Comparison of ENCODE assay signal across 10 mouse cellular contexts in genomic region chr16:18381621-18382258, GRCm38 (mm10). TPM values are rescaled to one million over a fixed set of nuclear protein-coding genes. Genes with fewer than 3 reads are reported as not detected.
A peak's percentile ranks its signal among the peaks of the same experiment; 100 is the strongest.
DNase-seq lines count a peak whose midpoint lies in the region; ATAC-seq and TF ChIP-seq lines count a peak whose summit lies in the region.
"Had no signal": no experiment of that assay in that cellular context is flagged by ENCODE, and none has a peak within 500 bp of the region (broad histone marks: within the 10 kb centered on the region; RNA-seq: fewer than 3 reads in every experiment).

No protein-coding gene starts in this region.

- intact Hi-C loops in left cerebral cortex, postnatal 4 days (cut with DNase I), result no loop called here

- no peaks in the 10 kb centered on the region for H3K9me3 ChIP-seq in lung, embryonic 15.5 days
- no peaks in the 10 kb centered on the region for H3K9me3 ChIP-seq in embryonic facial prominence, embryonic 14.5 days (ENCODE audit: control insufficient read depth, low read length)
- H3K9me3 ChIP-seq in limb, embryonic 10.5 days (replicated peaks), result no peaks in the 10 kb centered on the region
- no peaks in the 10 kb centered on the region for H3K9me3 ChIP-seq in liver, embryonic 11.5 days (ENCODE audit: control insufficient read depth, low read length)
- H3K9me3 ChIP-seq: embryonic facial prominence, embryonic 15.5 days had no signal

- no peak overlapping the region for H3K27ac ChIP-seq in lung, embryonic 15.5 days
- no peak overlapping the region for H3K27ac ChIP-seq in embryonic facial prominence, embryonic 14.5 days (replicated peaks; ENCODE audit: low read depth, low read length)
- peak overlapping the region; percentile 1; the same call in 1 of the 2 replicates for H3K27ac ChIP-seq in limb, embryonic 10.5 days
- H3K27ac ChIP-seq in liver, embryonic 11.5 days (ENCODE audit: low read depth, low read length), result no peak overlapping the region
- H3K27ac ChIP-seq: embryonic facial prominence, embryonic 15.5 days had no signal

- no peak for DNase-seq in lung, adult 2 months
- DNase-seq in embryonic facial prominence, embryonic 14.5 days (ENCODE audit: low spot score), result peak; percentile 82
- DNase-seq in limb, embryonic 10.5 days (ENCODE audit: low spot score), result no peak
- peak; percentile 80 for DNase-seq in retina, postnatal 1 day
- no peak for DNase-seq in liver, embryonic 11.5 days (ENCODE audit: low spot score)
- DNase-seq in layer of hippocampus, adult 18-20 months (ENCODE audit: low spot score in 2 of 2), result no peak
- DNase-seq in left cerebral cortex, postnatal 4 days, result no peak
- DNase-seq: adrenal gland, postnatal 25 days had no signal

- no peak overlapping the region for H3K4me3 ChIP-seq in lung, embryonic 15.5 days
- no peak overlapping the region for H3K4me3 ChIP-seq in lung, adult 2 months (replicated peaks; ENCODE audit: extremely low read depth, low read depth, low read length)
- H3K4me3 ChIP-seq in embryonic facial prominence, embryonic 14.5 days (ENCODE audit: low read depth, low read length), result no peak overlapping the region
- H3K4me3 ChIP-seq in limb, embryonic 10.5 days, result no peak overlapping the region
- H3K4me3 ChIP-seq in liver, embryonic 11.5 days (ENCODE audit: low read depth, low read length), result no peak overlapping the region
- H3K4me3 ChIP-seq: embryonic facial prominence, embryonic 15.5 days had no signal

- H3K4me2 ChIP-seq in lung, embryonic 15.5 days, result no peak overlapping the region
- no peak overlapping the region for H3K4me2 ChIP-seq in embryonic facial prominence, embryonic 14.5 days (ENCODE audit: low read depth, low read length)
- no peak overlapping the region for H3K4me2 ChIP-seq in liver, embryonic 11.5 days
- H3K4me2 ChIP-seq: embryonic facial prominence, embryonic 15.5 days had no signal

- WGBS in lung, embryonic 15.5 days, result 44% methylated on average over 6 of the region's 6 CpGs
- WGBS in lung, adult 2 months, result 72% methylated on average over 6 of the region's 6 CpGs
- 40% methylated on average over 6 of the region's 6 CpGs for WGBS in embryonic facial prominence, embryonic 14.5 days
- WGBS in limb, embryonic 10.5 days, result 45% methylated on average over 6 of the region's 6 CpGs
- WGBS in liver, embryonic 11.5 days, result 75% methylated on average over 6 of the region's 6 CpGs

- H3K36me3 ChIP-seq in lung, embryonic 15.5 days, result no peaks in the 10 kb centered on the region
- no peaks in the 10 kb centered on the region for H3K36me3 ChIP-seq in embryonic facial prominence, embryonic 14.5 days (ENCODE audit: control insufficient read depth, insufficient read depth, low read length)
- H3K36me3 ChIP-seq in limb, embryonic 10.5 days, result no peaks in the 10 kb centered on the region
- H3K36me3 ChIP-seq in liver, embryonic 11.5 days (ENCODE audit: control insufficient read depth, insufficient read depth, low read length), result no peaks in the 10 kb centered on the region
- H3K36me3 ChIP-seq: embryonic facial prominence, embryonic 15.5 days had no signal

- H3K4me1 ChIP-seq in lung, embryonic 15.5 days, result peaks cover 24% of the 10 kb centered on the region
- H3K4me1 ChIP-seq in lung, adult 2 months (ENCODE audit: control insufficient read depth, insufficient read depth, low read length), result no peaks in the 10 kb centered on the region
- peaks cover 17% of the 10 kb centered on the region for H3K4me1 ChIP-seq in embryonic facial prominence, embryonic 14.5 days (ENCODE audit: control insufficient read depth, insufficient read depth, low read length)
- peaks cover 64% of the 10 kb centered on the region for H3K4me1 ChIP-seq in limb, embryonic 10.5 days
- H3K4me1 ChIP-seq in liver, embryonic 11.5 days (replicated peaks; ENCODE audit: control insufficient read depth, insufficient read depth, low read length), result peaks cover 13% of the 10 kb centered on the region

- H3K27me3 ChIP-seq in lung, embryonic 15.5 days, result no peaks in the 10 kb centered on the region
- H3K27me3 ChIP-seq in embryonic facial prominence, embryonic 14.5 days (replicated peaks; ENCODE audit: control insufficient read depth, insufficient read depth, low read length), result no peaks in the 10 kb centered on the region
- no peaks in the 10 kb centered on the region for H3K27me3 ChIP-seq in limb, embryonic 10.5 days (ENCODE audit: low read depth, poor library complexity, severe bottlenecking)
- H3K27me3 ChIP-seq in liver, embryonic 11.5 days (replicated peaks; ENCODE audit: control insufficient read depth, insufficient read depth, low read length), result no peaks in the 10 kb centered on the region
- H3K27me3 ChIP-seq: embryonic facial prominence, embryonic 15.5 days had no signal

- TF ChIP-seq POLR2A in lung, adult 2 months (IDR thresholded peaks at IDR 0.05; ENCODE audit: borderline replicate concordance, extremely low read depth, low read depth, low read length), result no peak

- no peak overlapping the region for H3K9ac ChIP-seq in lung, embryonic 15.5 days
- no peak overlapping the region for H3K9ac ChIP-seq in embryonic facial prominence, embryonic 14.5 days (ENCODE audit: low read depth, low read length)
- H3K9ac ChIP-seq in liver, embryonic 11.5 days (ENCODE audit: low read depth, low read length), result no peak overlapping the region
- H3K9ac ChIP-seq: embryonic facial prominence, embryonic 15.5 days had no signal

- peak; percentile 21; the same call in 1 of the 2 replicates for ATAC-seq in lung, embryonic 15.5 days (ENCODE audit: borderline replicate concordance, extremely low read depth, low FRiP score, low TSS enrichment)
- peak; percentile 53; the same call in 1 of the 2 replicates for ATAC-seq in embryonic facial prominence, embryonic 14.5 days (ENCODE audit: low read depth)
- ATAC-seq in liver, embryonic 11.5 days (replicated peaks; ENCODE audit: low FRiP score), result no peak

- TF ChIP-seq CTCF in lung, adult 2 months (IDR thresholded peaks at IDR 0.05; ENCODE audit: insufficient read depth, low read length), result no peak

RNA-seq across cellular contexts. Expression of gene Arvcf, which starts 33.8 kb away (rescaled TPM):
- polyA plus RNA-seq in lung, embryonic 15.5 days (2015; fragmentation: Nextera tagmentation; extraction: Ambion mirVana), result 29.7 and 35.5 TPM in 2 replicates
- polyA plus RNA-seq in lung, adult 2 months (2012; rRNA removed), result 49.9 and 53.7 TPM in 2 replicates
- 23.0 and 23.5 TPM in 2 replicates for polyA plus RNA-seq in embryonic facial prominence, embryonic 14.5 days (2014; fragmentation: Nextera tagmentation; extraction: Ambion mirVana)
- 44.8 and 56.1 TPM in 2 replicates for polyA plus RNA-seq in limb, embryonic 10.5 days (2016; fragmentation: Nextera tagmentation; extraction: Ambion mirVana)
- polyA plus RNA-seq in liver, embryonic 11.5 days (2014; fragmentation: Nextera tagmentation; extraction: Ambion mirVana), result 13.8 and 15.5 TPM in 2 replicates
- 10 to 100 TPM; 33.2 to 38.6 TPM for total RNA-seq in layer of hippocampus, adult 18-20 months (2021)
- 10 to 100 TPM; 74.7 to 80.3 TPM for total RNA-seq in left cerebral cortex, postnatal 4 days (2021)

RNA-seq across cellular contexts. Expression of gene Tango2, which starts 33.8 kb away (rescaled TPM):
- polyA plus RNA-seq in lung, embryonic 15.5 days (2015; fragmentation: Nextera tagmentation; extraction: Ambion mirVana), result 24.6 and 33.0 TPM in 2 replicates
- 35.1 and 36.1 TPM in 2 replicates for polyA plus RNA-seq in lung, adult 2 months (2012; rRNA removed)
- 28.2 and 30.6 TPM in 2 replicates for polyA plus RNA-seq in embryonic facial prominence, embryonic 14.5 days (2014; fragmentation: Nextera tagmentation; extraction: Ambion mirVana)
- 20.2 and 23.7 TPM in 2 replicates for polyA plus RNA-seq in limb, embryonic 10.5 days (2016; fragmentation: Nextera tagmentation; extraction: Ambion mirVana)
- 104 and 109 TPM in 2 replicates for polyA plus RNA-seq in liver, embryonic 11.5 days (2014; fragmentation: Nextera tagmentation; extraction: Ambion mirVana)
- total RNA-seq in layer of hippocampus, adult 18-20 months (2021), result 100 to 1,000 TPM; 102 to 116 TPM
- 10 to 100 TPM; 75.0 to 84.7 TPM for total RNA-seq in left cerebral cortex, postnatal 4 days (2021)

RNA-seq across cellular contexts. Expression of gene Txnrd2, which starts 44.4 kb away (rescaled TPM):
- 22.7 and 23.4 TPM in 2 replicates for polyA plus RNA-seq in lung, embryonic 15.5 days (2015; fragmentation: Nextera tagmentation; extraction: Ambion mirVana)
- polyA plus RNA-seq in lung, adult 2 months (2012; rRNA removed), result 11.7 and 19.4 TPM in 2 replicates
- polyA plus RNA-seq in embryonic facial prominence, embryonic 14.5 days (2014; fragmentation: Nextera tagmentation; extraction: Ambion mirVana), result 14.7 TPM in 2 replicates
- 29.6 and 32.2 TPM in 2 replicates for polyA plus RNA-seq in limb, embryonic 10.5 days (2016; fragmentation: Nextera tagmentation; extraction: Ambion mirVana)
- 83.7 and 91.8 TPM in 2 replicates for polyA plus RNA-seq in liver, embryonic 11.5 days (2014; fragmentation: Nextera tagmentation; extraction: Ambion mirVana)
- total RNA-seq in layer of hippocampus, adult 18-20 months (2021), result 10 to 100 TPM; 15.3 to 22.4 TPM
- 10 to 100 TPM; 22.2 to 24.0 TPM for total RNA-seq in left cerebral cortex, postnatal 4 days (2021)

RNA-seq across cellular contexts. Expression of gene Comt, which starts 44.9 kb away (rescaled TPM):
- polyA plus RNA-seq in lung, embryonic 15.5 days (2015; fragmentation: Nextera tagmentation; extraction: Ambion mirVana), result 112 and 122 TPM in 2 replicates
- polyA plus RNA-seq in lung, adult 2 months (2012; rRNA removed), result 159 and 171 TPM in 2 replicates
- 85.4 and 86.4 TPM in 2 replicates for polyA plus RNA-seq in embryonic facial prominence, embryonic 14.5 days (2014; fragmentation: Nextera tagmentation; extraction: Ambion mirVana)
- polyA plus RNA-seq in limb, embryonic 10.5 days (2016; fragmentation: Nextera tagmentation; extraction: Ambion mirVana), result 54.7 and 61.1 TPM in 2 replicates
- 140 and 141 TPM in 2 replicates for polyA plus RNA-seq in liver, embryonic 11.5 days (2014; fragmentation: Nextera tagmentation; extraction: Ambion mirVana)
- 10 to 100 TPM; 78.2 to 82.4 TPM for total RNA-seq in layer of hippocampus, adult 18-20 months (2021)
- 10 to 100 TPM; 55.5 to 57.3 TPM for total RNA-seq in left cerebral cortex, postnatal 4 days (2021)

Comparison
In these comparisons a context has a peak if more than half of its experiments do, and no peak if none do; other contexts are left out.
1. DNase-seq: peak in embryonic facial prominence, embryonic 14.5 days (single experiment) and retina, postnatal 1 day (single experiment); none in lung, adult 2 months (single experiment), limb, embryonic 10.5 days (single experiment), liver, embryonic 11.5 days (single experiment), layer of hippocampus, adult 18-20 months (0 of 2) and left cerebral cortex, postnatal 4 days (single experiment).